Comparison of ENCODE assay signal across 34 mouse cellular contexts in genomic region chr12:80699144-80699531, GRCm38 (mm10). TPM values are rescaled to one million over a fixed set of nuclear protein-coding genes. Genes with fewer than 3 reads are reported as not detected.
DNase-seq lines count a peak whose midpoint lies in the region; ATAC-seq and TF ChIP-seq lines count a peak whose summit lies in the region.
"Had no signal": no experiment of that assay in that cellular context is flagged by ENCODE, and none has a peak within 500 bp of the region (broad histone marks: within the 10 kb centered on the region; RNA-seq: fewer than 3 reads in every experiment).

No protein-coding gene starts in this region.

- no peak for TF ChIP-seq CTCF in bone marrow, adult 2 months (IDR thresholded peaks at IDR 0.05; ENCODE audit: control insufficient read depth, insufficient read depth, low read length)

- no peaks in the 10 kb centered on the region; the same call in 1 of the 2 replicates for H3K4me1 ChIP-seq in bone marrow, adult 2 months (ENCODE audit: control insufficient read depth, insufficient read depth, low read length)
- H3K4me1 ChIP-seq in liver, embryonic 11.5 days (replicated peaks; ENCODE audit: control insufficient read depth, insufficient read depth, low read length): peaks cover 13% of the 10 kb centered on the region
- H3K4me1 ChIP-seq in liver, embryonic 16.5 days (ENCODE audit: control insufficient read depth, low read depth, low read length): peaks cover 14% of the 10 kb centered on the region
- H3K4me1 ChIP-seq in limb, embryonic 10.5 days: peaks cover 8% of the 10 kb centered on the region
- H3K4me1 ChIP-seq: limb, embryonic 12.5 days; midbrain, embryonic 15.5 days had no signal

- peak; percentile 51 for DNase-seq in c-Kit-positive CD71-positive TER-119-negative erythroid progenitor cells, embryonic 14.5 days (ENCODE audit: low read depth)
- DNase-seq in liver, embryonic 11.5 days (ENCODE audit: low spot score): peak; percentile 50
- DNase-seq in limb, embryonic 10.5 days (ENCODE audit: low spot score): no peak
- no peak for DNase-seq in thymus, postnatal 4 days
- DNase-seq in left cerebral cortex, postnatal 36 days (ENCODE audit: low spot score in 2 of 2): no peak
- DNase-seq in kidney, postnatal 10 days: no peak
- DNase-seq: adrenal gland, adult 2 months; adrenal gland, postnatal 36 days; B cell, adult 2 months; cerebellum, adult 18-20 months; cerebellum, postnatal 10 days; gastrocnemius, adult 2 months; gastrocnemius, postnatal 36 days; heart, adult 2 months; heart, postnatal 10 days; kidney, adult 11 months; kidney, postnatal 4 days; layer of hippocampus, postnatal 36 days; lung, adult 18-20 months; lung, postnatal 4 days; right cerebral cortex, postnatal 4 days had no signal

- H3K27ac ChIP-seq in bone marrow, adult 2 months (ENCODE audit: control insufficient read depth, insufficient read depth, low read depth, low read length, poor library complexity): peak overlapping the region; percentile 67
- H3K27ac ChIP-seq in liver, embryonic 11.5 days (ENCODE audit: low read depth, low read length): peak overlapping the region; percentile 91
- H3K27ac ChIP-seq in liver, embryonic 16.5 days (ENCODE audit: low read length): peak overlapping the region; percentile 72
- no peak overlapping the region for H3K27ac ChIP-seq in limb, embryonic 10.5 days
- H3K27ac ChIP-seq: gastrocnemius, adult 2 months; heart, adult 2 months; heart, embryonic 13.5 days; hindbrain, embryonic 14.5 days; limb, embryonic 12.5 days; midbrain, embryonic 15.5 days had no signal

- no peak overlapping the region for H3K4me3 ChIP-seq in bone marrow, adult 2 months (replicated peaks; ENCODE audit: control insufficient read depth, low read depth, low read length)
- H3K4me3 ChIP-seq in liver, embryonic 11.5 days (ENCODE audit: low read depth, low read length): no peak overlapping the region
- H3K4me3 ChIP-seq in liver, embryonic 16.5 days (ENCODE audit: low read depth, low read length): no peak overlapping the region
- H3K4me3 ChIP-seq in limb, embryonic 10.5 days: no peak overlapping the region
- H3K4me3 ChIP-seq: gastrocnemius, adult 2 months; heart, adult 2 months; heart, embryonic 13.5 days; limb, embryonic 12.5 days; midbrain, embryonic 15.5 days had no signal

- intact Hi-C loops in left cerebral cortex, postnatal 36 days (cut with DNase I): no loop called here

- no peak for TF ChIP-seq POLR2A in bone marrow, adult 2 months (IDR thresholded peaks at IDR 0.05; ENCODE audit: borderline replicate concordance, control insufficient read depth, low read depth, low read length)

- peaks cover 13% of the 10 kb centered on the region for H3K27me3 ChIP-seq in liver, embryonic 11.5 days (replicated peaks; ENCODE audit: control insufficient read depth, insufficient read depth, low read length)
- peaks cover 12% of the 10 kb centered on the region; the same call in 1 of the 2 replicates for H3K27me3 ChIP-seq in liver, embryonic 16.5 days (ENCODE audit: control insufficient read depth, insufficient read depth, low read depth, low read length)
- peaks cover 25% of the 10 kb centered on the region for H3K27me3 ChIP-seq in limb, embryonic 10.5 days (ENCODE audit: low read depth, poor library complexity, severe bottlenecking)

- peak overlapping the region; percentile 31 for H3K4me2 ChIP-seq in liver, embryonic 11.5 days
- no peak overlapping the region for H3K4me2 ChIP-seq in liver, embryonic 16.5 days (ENCODE audit: low read depth, low read length)
- H3K4me2 ChIP-seq: heart, embryonic 13.5 days; hindbrain, embryonic 14.5 days; limb, embryonic 12.5 days; midbrain, embryonic 15.5 days had no signal

- no peaks in the 10 kb centered on the region for H3K36me3 ChIP-seq in liver, embryonic 11.5 days (ENCODE audit: control insufficient read depth, insufficient read depth, low read length)
- no peaks in the 10 kb centered on the region for H3K36me3 ChIP-seq in liver, embryonic 16.5 days (ENCODE audit: control insufficient read depth, insufficient read depth)
- no peaks in the 10 kb centered on the region for H3K36me3 ChIP-seq in limb, embryonic 10.5 days
- H3K36me3 ChIP-seq: heart, embryonic 13.5 days; limb, embryonic 12.5 days; midbrain, embryonic 15.5 days had no signal

- peak; percentile 88 for ATAC-seq in liver, embryonic 11.5 days (replicated peaks; ENCODE audit: low FRiP score)
- ATAC-seq in liver, embryonic 16.5 days (ENCODE audit: low read depth): peak; percentile 81
- ATAC-seq: activated CD4-positive, CD25-positive, alpha-beta regulatory T cell, adult 4 months; forebrain, embryonic 14.5 days; inflammation-experienced regulatory T-cells, adult 6 months; lung, postnatal 0 days; midbrain, embryonic 15.5 days had no signal

- WGBS in bone marrow, adult 2 months: 75% methylated on average over 2 of the region's 2 CpGs
- WGBS in liver, embryonic 11.5 days: 45% methylated on average over 2 of the region's 2 CpGs
- 36% methylated on average over 2 of the region's 2 CpGs for WGBS in liver, embryonic 16.5 days (ENCODE audit: insufficient replicate concordance)
- 64% methylated on average over 2 of the region's 2 CpGs for WGBS in limb, embryonic 10.5 days

- no peaks in the 10 kb centered on the region for H3K9me3 ChIP-seq in liver, embryonic 11.5 days (ENCODE audit: control insufficient read depth, low read length)
- no peaks in the 10 kb centered on the region for H3K9me3 ChIP-seq in liver, embryonic 16.5 days (replicated peaks; ENCODE audit: control insufficient read depth, low read length)
- no peaks in the 10 kb centered on the region for H3K9me3 ChIP-seq in limb, embryonic 10.5 days (replicated peaks)
- H3K9me3 ChIP-seq: heart, embryonic 13.5 days; limb, embryonic 12.5 days; midbrain, embryonic 15.5 days had no signal

- peak overlapping the region; percentile 46 for H3K9ac ChIP-seq in liver, embryonic 11.5 days (ENCODE audit: low read depth, low read length)
- no peak overlapping the region for H3K9ac ChIP-seq in liver, embryonic 16.5 days (ENCODE audit: low read depth, low read length)
- H3K9ac ChIP-seq: heart, embryonic 13.5 days; hindbrain, embryonic 14.5 days; limb, embryonic 12.5 days; midbrain, embryonic 15.5 days had no signal

RNA-seq across cellular contexts. Expression of gene Plekhd1, which starts 6.7 kb away (rescaled TPM):
- not detected in 2 replicates for polyA plus RNA-seq in bone marrow, adult 2 months (2011; ENCODE audit: insufficient read depth, insufficient read length, low replicate concordance, missing spikeins)
- polyA plus RNA-seq in liver, embryonic 11.5 days (2014; fragmentation: Nextera tagmentation; extraction: Ambion mirVana): 0.70 and 1.1 TPM in 2 replicates
- 0.18 and 0.35 TPM in 2 replicates for polyA plus RNA-seq in liver, embryonic 16.5 days (2015; fragmentation: Nextera tagmentation; extraction: Ambion mirVana)
- polyA plus RNA-seq in limb, embryonic 10.5 days (2016; fragmentation: Nextera tagmentation; extraction: Ambion mirVana): 0.13 TPM in 2 replicates
- 1 to 10 TPM; 2.1 to 2.8 TPM for total RNA-seq in left cerebral cortex, postnatal 36 days (2021)
- total RNA-seq: adrenal gland, adult 2 months; adrenal gland, postnatal 36 days; common myeloid progenitor, adult 5-6 weeks; gastrocnemius, postnatal 36 days; heart, adult 2 months; hematopoietic stem cell, adult 5-6 weeks; neutrophil, adult 5-6 weeks had no signal

RNA-seq across cellular contexts. Expression of gene Erh, which starts 55.0 kb away (rescaled TPM):
- polyA plus RNA-seq in bone marrow, adult 2 months (2011; ENCODE audit: insufficient read depth, insufficient read length, low replicate concordance, missing spikeins): 18.9 and 23.6 TPM in 2 replicates
- 304 and 308 TPM in 2 replicates for polyA plus RNA-seq in liver, embryonic 11.5 days (2014; fragmentation: Nextera tagmentation; extraction: Ambion mirVana)
- 88.5 and 101 TPM in 2 replicates for polyA plus RNA-seq in liver, embryonic 16.5 days (2015; fragmentation: Nextera tagmentation; extraction: Ambion mirVana)
- 520 and 554 TPM in 2 replicates for polyA plus RNA-seq in limb, embryonic 10.5 days (2016; fragmentation: Nextera tagmentation; extraction: Ambion mirVana)
- 10 to 100 TPM; 35.8 to 37.8 TPM for total RNA-seq in left cerebral cortex, postnatal 36 days (2021)

RNA-seq across cellular contexts. Expression of gene Slc39a9, which starts 55.5 kb away (rescaled TPM):
- 4.7 and 6.9 TPM in 2 replicates for polyA plus RNA-seq in bone marrow, adult 2 months (2011; ENCODE audit: insufficient read depth, insufficient read length, low replicate concordance, missing spikeins)
- 21.4 and 25.1 TPM in 2 replicates for polyA plus RNA-seq in liver, embryonic 11.5 days (2014; fragmentation: Nextera tagmentation; extraction: Ambion mirVana)
- 12.4 and 14.6 TPM in 2 replicates for polyA plus RNA-seq in liver, embryonic 16.5 days (2015; fragmentation: Nextera tagmentation; extraction: Ambion mirVana)
- polyA plus RNA-seq in limb, embryonic 10.5 days (2016; fragmentation: Nextera tagmentation; extraction: Ambion mirVana): 24.7 and 26.0 TPM in 2 replicates
- total RNA-seq in left cerebral cortex, postnatal 36 days (2021): 10 to 100 TPM; 36.7 to 37.6 TPM

Comparison
In these comparisons a context has a peak if more than half of its experiments do, and no peak if none do; other contexts are left out.
1. DNase-seq: peak in c-Kit-positive CD71-positive TER-119-negative erythroid progenitor cells, embryonic 14.5 days (single experiment) and liver, embryonic 11.5 days (single experiment); none in limb, embryonic 10.5 days (single experiment), thymus, postnatal 4 days (single experiment), left cerebral cortex, postnatal 36 days (0 of 2) and kidney, postnatal 10 days (single experiment).